In the genomic region with DNA sequence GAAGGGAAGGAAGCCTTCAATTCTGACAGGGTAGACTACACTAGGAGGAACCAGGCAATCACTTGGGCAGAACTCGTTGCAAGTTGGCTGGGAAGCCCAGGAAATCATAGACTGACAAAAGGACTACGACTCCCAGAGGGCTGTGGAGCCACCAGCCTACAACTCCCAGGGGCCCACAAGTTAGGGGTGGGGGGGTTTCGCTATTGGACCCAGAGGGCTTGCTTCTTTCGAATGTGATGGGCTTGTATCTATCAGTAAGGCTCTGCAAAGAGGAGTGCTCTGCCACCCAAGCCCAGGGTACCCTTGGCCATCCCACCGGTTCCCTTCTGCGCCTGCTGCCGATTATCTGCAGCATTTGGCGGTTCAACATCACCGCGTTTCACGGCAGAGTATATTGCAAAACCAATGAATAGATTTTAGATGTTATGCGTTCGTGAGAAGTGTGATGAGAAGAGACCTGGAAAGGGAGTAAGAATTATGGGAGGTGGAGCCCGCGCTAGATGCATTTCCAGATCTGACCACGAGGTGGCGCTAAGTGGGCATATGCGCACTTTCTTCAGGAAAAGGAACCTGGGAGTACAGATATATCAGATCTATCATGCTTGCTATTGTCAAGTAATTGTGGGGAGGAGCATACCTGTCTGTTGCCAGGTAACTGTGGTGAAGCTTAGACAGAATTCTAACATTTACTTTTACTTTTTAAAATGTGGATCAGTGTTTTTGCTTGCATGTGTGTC, we compare ENCODE assay signal across 8 mouse cellular contexts. TPM values are rescaled to one million over a fixed set of nuclear protein-coding genes. Genes with fewer than 3 reads are reported as not detected.
DNase-seq lines count a peak whose midpoint lies in the region; ATAC-seq lines count a peak whose summit lies in the region.

No protein-coding gene starts in this region.

- DNase-seq in fibroblast of lung, adult 2 months (ENCODE audit: low read depth), result peak; percentile 22
- peak; percentile 85 for DNase-seq in kidney, postnatal 10 days
- DNase-seq in liver, embryonic 11.5 days (ENCODE audit: low spot score), result peak; percentile 48
- peak; percentile 76 for DNase-seq in naive thymus-derived CD4-positive, alpha-beta T cell, adult 2 months (ENCODE audit: low read depth)

- H3K27me3 ChIP-seq in heart, embryonic 14.5 days (ENCODE audit: control insufficient read depth, insufficient read depth, low read length), result no peaks in the 10 kb centered on the region
- H3K27me3 ChIP-seq in liver, embryonic 11.5 days (replicated peaks; ENCODE audit: control insufficient read depth, insufficient read depth, low read length), result no peaks in the 10 kb centered on the region
- H3K27me3 ChIP-seq in stomach, embryonic 15.5 days (replicated peaks), result no peaks in the 10 kb centered on the region

- H3K9me3 ChIP-seq in heart, embryonic 14.5 days (ENCODE audit: control insufficient read depth, low read length), result no peaks in the 10 kb centered on the region
- H3K9me3 ChIP-seq in liver, embryonic 11.5 days (ENCODE audit: control insufficient read depth, low read length), result no peaks in the 10 kb centered on the region
- no peaks in the 10 kb centered on the region for H3K9me3 ChIP-seq in stomach, embryonic 15.5 days

- 11% methylated on average over 18 of the region's 18 CpGs for WGBS in heart, embryonic 14.5 days
- WGBS in liver, embryonic 11.5 days, result 8% methylated on average over 18 of the region's 18 CpGs
- WGBS in stomach, embryonic 15.5 days, result 9% methylated on average over 18 of the region's 18 CpGs

- H3K27ac ChIP-seq in brown adipose tissue, adult 24 weeks (replicated peaks; ENCODE audit: low read depth, low read length), result no peak overlapping the region
- 0 out of 4 replicates have a peak overlapping the region, but pooled peaks of 1 of the 2 experiments have one; percentile 33 for H3K27ac ChIP-seq in heart, embryonic 14.5 days (replicated peaks in 1 of 2; ENCODE audit: control insufficient read depth in 1 of 2, insufficient read depth in 1 of 2, low read depth in 2 of 2, low read length in 2 of 2)
- H3K27ac ChIP-seq in liver, embryonic 11.5 days (ENCODE audit: low read depth, low read length), result no peak overlapping the region
- H3K27ac ChIP-seq in stomach, embryonic 15.5 days, result no peak overlapping the region

- peak overlapping the region; percentile 62 for H3K4me3 ChIP-seq in brown adipose tissue, adult 24 weeks (ENCODE audit: insufficient read depth, low read depth, low read length)
- H3K4me3 ChIP-seq in heart, embryonic 14.5 days (ENCODE audit: control insufficient read depth in 1 of 2, insufficient read depth in 1 of 2, low read depth in 1 of 2, low read length in 2 of 2), result peak overlapping the region; percentile 38 to 46
- H3K4me3 ChIP-seq in liver, embryonic 11.5 days (ENCODE audit: low read depth, low read length), result peak overlapping the region; percentile 39
- peak overlapping the region; percentile 21 for H3K4me3 ChIP-seq in stomach, embryonic 15.5 days (replicated peaks)

- H3K9ac ChIP-seq in heart, embryonic 14.5 days (ENCODE audit: low read length), result peak overlapping the region; percentile 65
- H3K9ac ChIP-seq in liver, embryonic 11.5 days (ENCODE audit: low read depth, low read length), result peak overlapping the region; percentile 25; the same call in 1 of the 2 replicates
- H3K9ac ChIP-seq in stomach, embryonic 15.5 days, result no peak overlapping the region

- H3K36me3 ChIP-seq in heart, embryonic 14.5 days (ENCODE audit: control insufficient read depth, insufficient read depth, low read length), result no peaks in the 10 kb centered on the region
- no peaks in the 10 kb centered on the region for H3K36me3 ChIP-seq in liver, embryonic 11.5 days (ENCODE audit: control insufficient read depth, insufficient read depth, low read length)
- no peaks in the 10 kb centered on the region for H3K36me3 ChIP-seq in stomach, embryonic 15.5 days

- ATAC-seq in CD4-positive, CD25-positive, alpha-beta regulatory T cell, adult 4 months, result peak; percentile 58
- 0 out of 2 replicates have a peak, but pooled peaks have one; percentile 28 for ATAC-seq in heart, embryonic 14.5 days (ENCODE audit: insufficient number of reproducible peaks, insufficient read depth, low FRiP score, low read depth)
- ATAC-seq in liver, embryonic 11.5 days (replicated peaks; ENCODE audit: low FRiP score), result peak; percentile 52
- 0 out of 2 replicates have a peak, but pooled peaks have one; percentile 31 for ATAC-seq in stomach, embryonic 15.5 days (ENCODE audit: insufficient read depth, low FRiP score, low read depth)

- H3K4me1 ChIP-seq in brown adipose tissue, adult 24 weeks (ENCODE audit: control insufficient read depth, insufficient read depth, insufficient read length, low read length), result peaks cover 2% of the 10 kb centered on the region
- H3K4me1 ChIP-seq in heart, embryonic 14.5 days (ENCODE audit: control insufficient read depth in 2 of 2, insufficient read depth in 2 of 2, low read length in 2 of 2), result no peaks in the 10 kb centered on the region; a peak in 1 of 4 replicates
- H3K4me1 ChIP-seq in liver, embryonic 11.5 days (replicated peaks; ENCODE audit: control insufficient read depth, insufficient read depth, low read length), result no peaks in the 10 kb centered on the region
- no peaks in the 10 kb centered on the region for H3K4me1 ChIP-seq in stomach, embryonic 15.5 days

- peak overlapping the region; percentile 65 for H3K4me2 ChIP-seq in heart, embryonic 14.5 days (ENCODE audit: low read length)
- H3K4me2 ChIP-seq in liver, embryonic 11.5 days, result peak overlapping the region; percentile 55
- H3K4me2 ChIP-seq in stomach, embryonic 15.5 days, result peak overlapping the region; percentile 44

RNA-seq across cellular contexts. Expression of a gene that starts 30.1 kb away (rescaled TPM):
- polyA plus RNA-seq in CD4-positive, CD25-positive, alpha-beta regulatory T cell, adult 4 months (2017; shearing (Covaris generic)), result 10 to 100 TPM; 15.3 to 18.5 TPM
- 5.9 and 13.6 TPM in 2 replicates for polyA plus RNA-seq in brown adipose tissue, adult 24 weeks (2012; ENCODE audit: insufficient read depth, insufficient read length, missing spikeins)
- polyA plus RNA-seq in heart, embryonic 14.5 days (2014; fragmentation: Nextera tagmentation; extraction: Ambion mirVana), result 12.9 and 13.3 TPM in 2 replicates
- 10.4 and 14.1 TPM in 2 replicates for polyA plus RNA-seq in liver, embryonic 11.5 days (2014; fragmentation: Nextera tagmentation; extraction: Ambion mirVana)
- 10.4 and 10.7 TPM in 2 replicates for polyA plus RNA-seq in stomach, embryonic 15.5 days (2015; fragmentation: Nextera tagmentation; extraction: Ambion mirVana)

Comparison
In these comparisons a context has a peak if more than half of its experiments do, and no peak if none do; other contexts are left out.
1. DNase-seq: peak in every context shown above with its lines; median percentile 85 in kidney, postnatal 10 days; 76 in naive thymus-derived CD4-positive, alpha-beta T cell, adult 2 months; 48 in liver, embryonic 11.5 days; 22 in fibroblast of lung, adult 2 months.